Mouse (Mus musculus) layer of hippocampus, adult 6 months (tissue): Measurements from ENCODE around the gene Sppl2b. TPM values are rescaled to one million over a fixed set of nuclear protein-coding genes. Genes with fewer than 3 reads are reported as not detected.

Experiments used
- long read RNA-seq, 2 experiments: library from polyadenylated mRNA; unstranded; transcript quantifications; one replicate each; pipeline ENCODE4 v2.0.0; 2019 to 2020
- microRNA-seq: library from miRNA; unstranded; fragments of <30 nt; microRNA quantifications from one replicate; pipeline ENCODE4 v1.2.0, GENCODE M21; 2020
- polyA plus RNA-seq: library from polyadenylated mRNA; unstranded; fragments of <200 nt; fragmentation: Nextera tagmentation; gene quantifications from 2 replicates; pipeline ENCODE4 v1.2.3, GENCODE M21; 2021

Sppl2b gene
- polyA plus RNA-seq, result 16.5 and 20.9 TPM in 2 replicates
- long read RNA-seq, experiment 1, transcript Sppl2b-201 (15 exons, 2,869 nt), result major isoform, 17 of 44 reads
- long read RNA-seq, experiment 1, partial matches to known transcripts, result 9 of 44 reads
- long read RNA-seq, experiment 1, other reads (novel, unspliced or antisense), result 18 of 44 reads
- long read RNA-seq, experiment 2, transcript Sppl2b-201 (15 exons, 2,869 nt), result major isoform, 102 of 216 reads
- long read RNA-seq, experiment 2, partial matches to known transcripts, result 19 of 216 reads
- long read RNA-seq, experiment 2, other reads (novel, unspliced or antisense), result 95 of 216 reads

GRCm38 (mm10) chr10:80854913-80855748 is at the start of gene Sppl2b, which contains the start of gene Lsm7:
Sppl2b (plus strand) TSS chr10:80855275.
Lsm7 (minus strand) TSS chr10:80855209.

GRCm38 (mm10) chr10:80813366-80813765 is 41.7 kb upstream of the Sppl2b start, which contains the start of gene Jsrp1:
Jsrp1 (minus strand) TSS chr10:80813498.

GRCm38 (mm10) chr10:80826151-80827062 is 28.7 kb upstream of the Sppl2b start, which contains the start of gene Oaz1:
Oaz1 (plus strand) TSS chr10:80826656.

GRCm38 (mm10) chr10:80843931-80844547 is 11.0 kb upstream of the Sppl2b start, which contains the start of gene Lingo3:
Lingo3 (minus strand) TSS chr10:80844039.

GRCm38 (mm10) chr10:80871581-80871980 is 16.5 kb downstream of the Sppl2b start, which contains the start of gene Tmprss9:
Tmprss9 (plus strand) TSS chr10:80871848.

GRCm38 (mm10) chr10:80900318-80901247 is 45.5 kb downstream of the Sppl2b start, which contains the start of gene Timm13:
Timm13 (minus strand) TSS chr10:80900969.

GRCm38 (mm10) chr10:80917779-80918434 is 62.8 kb downstream of the Sppl2b start, which contains the start of gene Lmnb2:
Lmnb2 (minus strand) TSS chr10:80918245.

Small RNA genes lying within 50 kb of the gene (microRNA-seq; reads per million reads assigned to microRNA genes)
- gene Mir1982, result 24.5 reads per million, percentile 43 among the genes with 10 or more reads in this experiment

Other genes with a start within 250 kb of the Sppl2b start
- 0.23 and 0.29 TPM in 2 replicates for gene Gm49322, start 249.3 kb upstream of the Sppl2b start, polyA plus RNA-seq
- gene Csnk1g2, start 232.4 kb upstream of the Sppl2b start, polyA plus RNA-seq, result 18.6 and 20.5 TPM in 2 replicates
- gene Btbd2, start 198.2 kb upstream of the Sppl2b start, polyA plus RNA-seq, result 22.4 and 26.9 TPM in 2 replicates
- gene Mknk2, start 177.2 kb upstream of the Sppl2b start, polyA plus RNA-seq, result 3.6 and 3.8 TPM in 2 replicates
- 9.3 and 10.8 TPM in 2 replicates for gene Mob3a, start 153.3 kb upstream of the Sppl2b start, polyA plus RNA-seq
- 46.9 and 47.1 TPM in 2 replicates for gene Izumo4, start 153.1 kb upstream of the Sppl2b start, polyA plus RNA-seq
- gene Ap3d1, start 113.0 kb upstream of the Sppl2b start, polyA plus RNA-seq, result 51.0 and 52.8 TPM in 2 replicates
- gene Dot1l, start 100.1 kb upstream of the Sppl2b start, polyA plus RNA-seq, result 1.5 and 1.6 TPM in 2 replicates
- gene Sf3a2, start 57.1 kb upstream of the Sppl2b start, polyA plus RNA-seq, result 9.3 and 13.8 TPM in 2 replicates
- 96.0 and 103 TPM in 2 replicates for gene Plekhj1, start 56.6 kb upstream of the Sppl2b start, polyA plus RNA-seq
- not detected in 2 replicates for gene Amh, start 50.0 kb upstream of the Sppl2b start, polyA plus RNA-seq
- gene Jsrp1, start 41.8 kb upstream of the Sppl2b start, polyA plus RNA-seq, result 7.5 and 7.7 TPM in 2 replicates
- gene Oaz1, start 28.6 kb upstream of the Sppl2b start, polyA plus RNA-seq, result 2,817 and 2,885 TPM in 2 replicates
- gene Lingo3, start 11.2 kb upstream of the Sppl2b start, polyA plus RNA-seq, result 19.6 and 26.3 TPM in 2 replicates
- 326 and 354 TPM in 2 replicates for gene Lsm7, start 66 bp upstream of the Sppl2b start, polyA plus RNA-seq
- gene Tmprss9, start 16.6 kb downstream of the Sppl2b start, polyA plus RNA-seq, result 0.33 and 0.35 TPM in 2 replicates
- gene Timm13, start 45.7 kb downstream of the Sppl2b start, polyA plus RNA-seq, result 632 and 637 TPM in 2 replicates
- 3.1 and 3.8 TPM in 2 replicates for gene Lmnb2, start 63.0 kb downstream of the Sppl2b start, polyA plus RNA-seq
- 12.5 and 16.0 TPM in 2 replicates for gene Gadd45b, start 74.8 kb downstream of the Sppl2b start, polyA plus RNA-seq
- 55.3 and 58.1 TPM in 2 replicates for gene Gng7, start 159.7 kb downstream of the Sppl2b start, polyA plus RNA-seq
- 47.4 and 57.4 TPM in 2 replicates for gene Diras1, start 170.4 kb downstream of the Sppl2b start, polyA plus RNA-seq
- gene Slc39a3, start 182.2 kb downstream of the Sppl2b start, polyA plus RNA-seq, result 33.3 and 38.9 TPM in 2 replicates
- 251 and 255 TPM in 2 replicates for gene Sgta, start 204.9 kb downstream of the Sppl2b start, polyA plus RNA-seq
- gene Thop1, start 214.8 kb downstream of the Sppl2b start, polyA plus RNA-seq, result 19.6 and 20.0 TPM in 2 replicates
- gene Creb3l3, start 243.6 kb downstream of the Sppl2b start, polyA plus RNA-seq, result 1.1 and 1.4 TPM in 2 replicates